Mouse (Mus musculus): ENCODE data around the gene Trpm8. TPM values are rescaled to one million over a fixed set of nuclear protein-coding genes. Genes with fewer than 3 reads are reported as not detected.

Gene Trpm8
- polyA plus RNA-seq, 1 experiment, result 0.02 TPM

- no peaks in the 10 kb centered on the region for H3K79me2 ChIP-seq (ENCODE audit: control insufficient read depth, insufficient read depth)
- H3K4me3 ChIP-seq, result no peak overlapping the region
- H3ac ChIP-seq (ENCODE audit: control insufficient read depth, insufficient read length), result no peak overlapping the region
- H3K36me3 ChIP-seq (ENCODE audit: control insufficient read depth, insufficient read depth), result no peaks in the 10 kb centered on the region
- peaks cover 3% of the 10 kb centered on the region for H3K27me3 ChIP-seq (ENCODE audit: control insufficient read depth, insufficient read depth, insufficient read length)
- no peak for TF ChIP-seq MYOG (IDR thresholded peaks at IDR 0.05; ENCODE audit: control insufficient read depth in 1 of 3, insufficient read depth in 1 of 3, insufficient read length in 2 of 3, low read depth in 2 of 3)
- TF ChIP-seq TCF3 (IDR thresholded peaks at IDR 0.05; ENCODE audit: insufficient read length, low read depth), result no peak
- no peak for TF ChIP-seq POLR2A (IDR thresholded peaks at IDR 0.05; ENCODE audit: insufficient read length, low read depth)
- no peak for TF ChIP-seq MAX (IDR thresholded peaks at IDR 0.05; ENCODE audit: low read depth)
- no peak for TF ChIP-seq MYOD1 (IDR thresholded peaks at IDR 0.05; ENCODE audit: control insufficient read depth in 1 of 3, insufficient read length in 2 of 3, low read depth in 2 of 3)
- no peak overlapping the region for H3K4me2 ChIP-seq (ENCODE audit: low read depth)
Observed at GRCm38 (mm10) chr1:88309905-88310304, 32.4 kb downstream of the Trpm8 start.

- H3K27me3 ChIP-seq (ENCODE audit: control insufficient read depth, insufficient read depth, insufficient read length), result peaks cover 3% of the 10 kb centered on the region
- H3K4me2 ChIP-seq (ENCODE audit: low read depth), result no peak overlapping the region
- TF ChIP-seq USF1 (IDR thresholded peaks at IDR 0.05; ENCODE audit: low read depth) (no peak), E2F4 (IDR thresholded peaks at IDR 0.05; ENCODE audit: insufficient read depth) (no peak)
- no peak overlapping the region for H3ac ChIP-seq (ENCODE audit: control insufficient read depth, insufficient read length)
- no peaks in the 10 kb centered on the region for H3K79me2 ChIP-seq (ENCODE audit: control insufficient read depth, insufficient read depth)
- no peak overlapping the region for H3K4me3 ChIP-seq
- H3K36me3 ChIP-seq (ENCODE audit: control insufficient read depth, insufficient read depth), result no peaks in the 10 kb centered on the region
Observed at GRCm38 (mm10) chr1:88310349-88310748, 32.9 kb downstream of the Trpm8 start.

- Histone ChIP-seq H3ac (ENCODE audit: control insufficient read depth, insufficient read length) (no peak overlapping the region), H3K27me3 (ENCODE audit: control insufficient read depth, insufficient read depth, insufficient read length) (no peaks in the 10 kb centered on the region), H3K79me2 (ENCODE audit: control insufficient read depth, insufficient read depth) (no peaks in the 10 kb centered on the region), H3K36me3 (ENCODE audit: control insufficient read depth, insufficient read depth) (no peaks in the 10 kb centered on the region), H3K4me2 (ENCODE audit: low read depth) (no peak overlapping the region), H3K4me3 (no peak overlapping the region)
- TF ChIP-seq CEBPB (IDR thresholded peaks at IDR 0.05; ENCODE audit: insufficient read depth, poor library complexity, severe bottlenecking), result no peak
- TF ChIP-seq REST (IDR thresholded peaks at IDR 0.05; ENCODE audit: insufficient read depth, insufficient read length), result no peak
- TF ChIP-seq POLR2AphosphoS2 (IDR thresholded peaks at IDR 0.05; ENCODE audit: insufficient read length, low read depth), result no peak
- TF ChIP-seq SRF (IDR thresholded peaks at IDR 0.05; ENCODE audit: control insufficient read depth, insufficient read length, low read depth), result no peak
- TF ChIP-seq TCF3 (IDR thresholded peaks at IDR 0.05; ENCODE audit: insufficient read length, low read depth), result no peak
- no peak for TF ChIP-seq MAX (IDR thresholded peaks at IDR 0.05; ENCODE audit: low read depth)
- no peak for TF ChIP-seq MYOG (IDR thresholded peaks at IDR 0.05; ENCODE audit: control insufficient read depth in 1 of 3, insufficient read depth in 1 of 3, insufficient read length in 2 of 3, low read depth in 2 of 3)
- no peak for TF ChIP-seq USF1 (IDR thresholded peaks at IDR 0.05; ENCODE audit: low read depth)
- no peak for TF ChIP-seq E2F4 (IDR thresholded peaks at IDR 0.05; ENCODE audit: insufficient read depth)
Observed at GRCm38 (mm10) chr1:88317279-88317678, 39.8 kb downstream of the Trpm8 start.

GRCm38 (mm10) chr1:88318531-88319060, 41.1 kb downstream of the Trpm8 start:
- TF ChIP-seq POLR2AphosphoS2 (IDR thresholded peaks at IDR 0.05; ENCODE audit: insufficient read length, low read depth) (no peak), USF1 (IDR thresholded peaks at IDR 0.05; ENCODE audit: low read depth) (no peak), MYOD1 (IDR thresholded peaks at IDR 0.05; ENCODE audit: control insufficient read depth in 1 of 3, insufficient read length in 2 of 3, low read depth in 2 of 3) (no peak), TCF3 (IDR thresholded peaks at IDR 0.05; ENCODE audit: insufficient read length, low read depth) (no peak), CEBPB (IDR thresholded peaks at IDR 0.05; ENCODE audit: insufficient read depth, poor library complexity, severe bottlenecking) (no peak), SRF (IDR thresholded peaks at IDR 0.05; ENCODE audit: control insufficient read depth, insufficient read length, low read depth) (no peak), MYOG (IDR thresholded peaks at IDR 0.05; ENCODE audit: control insufficient read depth in 1 of 3, insufficient read depth in 1 of 3, insufficient read length in 2 of 3, low read depth in 2 of 3) (no peak), TCF12 (IDR thresholded peaks at IDR 0.05; ENCODE audit: insufficient read depth, poor library complexity, severe bottlenecking) (no peak), POLR2A (IDR thresholded peaks at IDR 0.05; ENCODE audit: insufficient read length, low read depth) (no peak), REST (IDR thresholded peaks at IDR 0.05; ENCODE audit: insufficient read depth, insufficient read length) (no peak), MAX (IDR thresholded peaks at IDR 0.05; ENCODE audit: low read depth) (no peak), E2F4 (IDR thresholded peaks at IDR 0.05; ENCODE audit: insufficient read depth) (no peak)
- H3K4me2 ChIP-seq (ENCODE audit: low read depth), result no peak overlapping the region
- H3K27me3 ChIP-seq (ENCODE audit: control insufficient read depth, insufficient read depth, insufficient read length), result no peaks in the 10 kb centered on the region

GRCm38 (mm10) chr1:88320821-88321395, 43.4 kb downstream of the Trpm8 start:
- Histone ChIP-seq H3K4me3 (no peak overlapping the region), H3K36me3 (ENCODE audit: control insufficient read depth, insufficient read depth) (no peaks in the 10 kb centered on the region), H3K4me2 (ENCODE audit: low read depth) (no peak overlapping the region), H3ac (ENCODE audit: control insufficient read depth, insufficient read length) (no peak overlapping the region), H3K79me2 (ENCODE audit: control insufficient read depth, insufficient read depth) (no peaks in the 10 kb centered on the region), H3K27me3 (ENCODE audit: control insufficient read depth, insufficient read depth, insufficient read length) (no peaks in the 10 kb centered on the region)
- no peak for TF ChIP-seq REST (IDR thresholded peaks at IDR 0.05; ENCODE audit: insufficient read depth, insufficient read length)
- no peak for TF ChIP-seq TCF3 (IDR thresholded peaks at IDR 0.05; ENCODE audit: insufficient read length, low read depth)
- TF ChIP-seq MYOG (IDR thresholded peaks at IDR 0.05; ENCODE audit: control insufficient read depth in 1 of 3, insufficient read depth in 1 of 3, insufficient read length in 2 of 3, low read depth in 2 of 3), result no peak
- TF ChIP-seq POLR2AphosphoS2 (IDR thresholded peaks at IDR 0.05; ENCODE audit: insufficient read length, low read depth), result no peak
- no peak for TF ChIP-seq USF1 (IDR thresholded peaks at IDR 0.05; ENCODE audit: low read depth)
- TF ChIP-seq CEBPB (IDR thresholded peaks at IDR 0.05; ENCODE audit: insufficient read depth, poor library complexity, severe bottlenecking), result no peak
- no peak for TF ChIP-seq SRF (IDR thresholded peaks at IDR 0.05; ENCODE audit: control insufficient read depth, insufficient read length, low read depth)
- no peak for TF ChIP-seq MYOD1 (IDR thresholded peaks at IDR 0.05; ENCODE audit: control insufficient read depth in 1 of 3, insufficient read length in 2 of 3, low read depth in 2 of 3)
- no peak for TF ChIP-seq E2F4 (IDR thresholded peaks at IDR 0.05; ENCODE audit: insufficient read depth)
- no peak for TF ChIP-seq POLR2A (IDR thresholded peaks at IDR 0.05; ENCODE audit: insufficient read length, low read depth)
- TF ChIP-seq MAX (IDR thresholded peaks at IDR 0.05; ENCODE audit: low read depth), result no peak
- no peak for TF ChIP-seq TCF12 (IDR thresholded peaks at IDR 0.05; ENCODE audit: insufficient read depth, poor library complexity, severe bottlenecking)

More at GRCm38 (mm10) chr1:88318531-88319060, 41.1 kb downstream of the Trpm8 start:
- H3K79me2 ChIP-seq (ENCODE audit: control insufficient read depth, insufficient read depth), result no peaks in the 10 kb centered on the region
- H3K36me3 ChIP-seq (ENCODE audit: control insufficient read depth, insufficient read depth), result no peaks in the 10 kb centered on the region
- no peak overlapping the region for H3ac ChIP-seq (ENCODE audit: control insufficient read depth, insufficient read length)
- H3K4me3 ChIP-seq, result no peak overlapping the region
